Mouse (Mus musculus): ENCODE results near the gene Mfsd9.

GRCm38 (mm10) chr1:40759751-40760445, 30.6 kb downstream of the Mfsd9 start:
- no peak for TF ChIP-seq CTCF (IDR thresholded peaks at IDR 0.05; ENCODE audit: low read depth, low read length)
- no peak for TF ChIP-seq TAL1 (conservative IDR thresholded peaks at IDR 0.05; ENCODE audit: low read depth, low read length)
- no peak for TF ChIP-seq GATA1 (IDR thresholded peaks at IDR 0.05; ENCODE audit: borderline replicate concordance, low read length)
